Mouse (Mus musculus) CH12.LX (cell line): Measurements from ENCODE around the gene Psme4. TPM values are rescaled to one million over a fixed set of nuclear protein-coding genes. Genes with fewer than 3 reads are reported as not detected.

ENCODE experiments used
- DNase-seq: peaks from one replicate; pipeline ENCODE4 v3.0.0-alpha.2; 2013; ENCODE audit errors: extremely low read depth
- H3K27ac ChIP-seq: 2 replicates; pipeline ENCODE4 v1.5.1; 2012; ENCODE audit warnings: low read depth, mild to moderate bottlenecking, control low read depth, moderate library complexity; ENCODE audit not compliant: insufficient read depth
- H3K27me3 ChIP-seq: replicated peaks from 2 replicates; pipeline ENCODE3; 2012; ENCODE audit warnings: inconsistent platforms
- H3K36me3 ChIP-seq, 2 experiments: replicated peaks in 1 of 2; 2 replicates each; pipeline versions ENCODE3 to v1.6.1; 2012; ENCODE audit warnings: inconsistent platforms in 1 of 2, low read length in 1 of 2, mild to moderate bottlenecking in 1 of 2, mixed read lengths in 1 of 2, moderate library complexity in 1 of 2; ENCODE audit not compliant: control insufficient read depth in 1 of 2, insufficient read depth in 1 of 2
- H3K4me1 ChIP-seq, 2 experiments: 2 replicates each; pipeline ENCODE4 v1.6.1; 2012; ENCODE audit warnings: inconsistent platforms in 1 of 2, moderate library complexity in 1 of 2; ENCODE audit not compliant: insufficient read depth in 2 of 2, control insufficient read depth in 1 of 2
- H3K4me2 ChIP-seq: 2 replicates; pipeline ENCODE4 v1.6.1; 2012; ENCODE audit warnings: low read depth, mild to moderate bottlenecking, control low read depth; ENCODE audit not compliant: poor library complexity, insufficient read depth, severe bottlenecking
- H3K4me3 ChIP-seq, 3 experiments: fragments of 150-350 bp in 1 of 3; sonication (generic) in 1 of 3; replicated peaks in 1 of 3; 2 replicates each; pipeline versions ENCODE3 to v1.5.1; 2011 to 2012; ENCODE audit warnings: low read depth in 2 of 3, low read length in 2 of 3, mild to moderate bottlenecking in 2 of 3, moderate library complexity in 2 of 3, control low read depth in 1 of 3, improper control_type of control experiment in 1 of 3, inconsistent platforms in 1 of 3, mixed read lengths in 1 of 3; ENCODE audit not compliant: poor library complexity in 1 of 3
- H3K79me2 ChIP-seq: replicated peaks from 2 replicates; pipeline ENCODE4 v1.6.1; 2012; ENCODE audit warnings: mild to moderate bottlenecking, moderate library complexity; ENCODE audit not compliant: control insufficient read depth, poor library complexity, insufficient read depth, severe bottlenecking; ENCODE audit errors: extremely low read depth
- H3K9ac ChIP-seq: 2 replicates; pipeline ENCODE4 v1.6.1; 2012; ENCODE audit warnings: low read depth, mild to moderate bottlenecking, control low read depth, moderate library complexity; ENCODE audit not compliant: insufficient read depth
- H3K9me3 ChIP-seq: replicated peaks from 2 replicates; pipeline ENCODE3; 2012; ENCODE audit warnings: low read length, inconsistent platforms, mixed read lengths
- BHLHE40 ChIP-seq: IDR thresholded peaks from 2 replicates; pipeline ENCODE4 v1.6.1; 2011; ENCODE audit warnings: mild to moderate bottlenecking, low read depth, low read length, improper control_type of control experiment
- CHD1 ChIP-seq: IDR thresholded peaks from 2 replicates; pipeline ENCODE4 v1.6.1; 2012; ENCODE audit warnings: low read depth, low read length, improper control_type of control experiment, inconsistent platforms
- CHD2 ChIP-seq: IDR thresholded peaks from 2 replicates; pipeline ENCODE4 v1.6.1; 2011; ENCODE audit warnings: low read length, improper control_type of control experiment
- CTCF ChIP-seq, 2 experiments: IDR thresholded peaks in 1 of 2; conservative IDR thresholded peaks in 1 of 2; 2 replicates each; pipeline ENCODE4 v1.5.1; 2011 to 2012; ENCODE audit warnings: low read depth in 2 of 2, low read length in 2 of 2, improper control_type of control experiment in 1 of 2, inconsistent platforms in 1 of 2, mild to moderate bottlenecking in 1 of 2, moderate library complexity in 1 of 2
- EP300 ChIP-seq: IDR thresholded peaks from 2 replicates; pipeline ENCODE4 v1.6.1; 2011; ENCODE audit warnings: low read length, improper control_type of control experiment
- ETS1 ChIP-seq: conservative IDR thresholded peaks from 2 replicates; pipeline ENCODE4 v1.6.1; 2012; ENCODE audit warnings: low read depth, mild to moderate bottlenecking, inconsistent platforms, low read length, improper control_type of control experiment, moderate library complexity
- IRF4 ChIP-seq: IDR thresholded peaks from 2 replicates; pipeline ENCODE4 v1.6.1; 2014; ENCODE audit warnings: low read depth, mild to moderate bottlenecking, inconsistent platforms, low read length, improper control_type of control experiment
- KAT2A ChIP-seq: IDR thresholded peaks from 2 replicates; pipeline ENCODE4 v1.6.1; 2012; ENCODE audit warnings: low read length, improper control_type of control experiment, inconsistent platforms; ENCODE audit not compliant: insufficient replicate concordance
- MAZ ChIP-seq: IDR thresholded peaks from 2 replicates; pipeline ENCODE4 v1.6.1; 2012; ENCODE audit warnings: low read depth, mild to moderate bottlenecking, inconsistent platforms, low read length, improper control_type of control experiment, moderate library complexity
- MYC ChIP-seq: IDR thresholded peaks from 2 replicates; pipeline ENCODE4 v1.6.1; 2011; ENCODE audit warnings: low read depth, mild to moderate bottlenecking, improper control_type of control experiment, low read length
- NRF1 ChIP-seq: IDR thresholded peaks from 2 replicates; pipeline ENCODE4 v1.6.1; 2014; ENCODE audit warnings: low read depth, mild to moderate bottlenecking, inconsistent platforms, low read length, improper control_type of control experiment, moderate library complexity
- PAX5 ChIP-seq: IDR thresholded peaks from 2 replicates; pipeline ENCODE4 v1.6.1; 2012; ENCODE audit warnings: low read length, inconsistent platforms, mixed read lengths
- POLR2A ChIP-seq: IDR thresholded peaks from 2 replicates; pipeline ENCODE4 v1.6.1; 2011; ENCODE audit warnings: low read depth, mild to moderate bottlenecking, improper control_type of control experiment, low read length
- RAD21 ChIP-seq: IDR thresholded peaks from 2 replicates; pipeline ENCODE4 v1.6.1; 2011; ENCODE audit warnings: low read depth, mild to moderate bottlenecking, low read length, improper control_type of control experiment, moderate library complexity
- ZNF384 ChIP-seq: IDR thresholded peaks from 2 replicates; pipeline ENCODE4 v1.6.1; 2012; ENCODE audit warnings: low read depth, low read length, improper control_type of control experiment, inconsistent platforms
- dilution Hi-C: fragments of 300-500 bp; cut with MboI; formaldehyde crosslinking; loops from 2 replicates; pipeline ENCODE4 v1.14.3; 2020; ENCODE audit warnings: low sequenced_read_pairs; ENCODE audit not compliant: extremely low pct_unique_long_range_greater_than_20kb, extremely low pct_ligation_motif_present
- in situ Hi-C: fragments of 300-500 bp; cut with MboI; formaldehyde crosslinking; loops from 3 replicates; pipeline ENCODE4 v1.14.3; 2019; ENCODE audit warnings: low sequenced_read_pairs, low pct_ligation_motif_present, low pct_unique_long_range_greater_than_20kb, mixed read lengths
- polyA plus RNA-seq: library from polyadenylated mRNA; unstranded; fragments of >175 nt; gene quantifications from 2 replicates; pipeline ENCODE4 v1.2.1, GENCODE M21; 2012; ENCODE audit warnings: low read depth; ENCODE audit not compliant: insufficient read length
- total RNA-seq, 2 experiments: library from RNA; depleted of rRNA; stranded (reverse); fragments of 300-350 nt in 1 of 2; fragments of >200 nt in 1 of 2; gene quantifications; 2 replicates each; pipeline ENCODE4 v1.2.3; 2012 to 2014

Gene Psme4
- total and polyA plus RNA-seq, 3 experiments = 30.7 to 43.8 (median 43.1) TPM

GRCm38 (mm10) chr11:30872425-30872824, 100.9 kb downstream of the Psme4 start:
- Histone ChIP-seq H3K79me2 (no peaks in the 10 kb centered on the region), H3K4me3 (no peak overlapping the region), H3K4me2 (no peak overlapping the region), H3K9ac (no peak overlapping the region), H3K36me3 (peaks cover 11 to 49% of the 10 kb centered on the region in 2 experiments), H3K27me3 (no peaks in the 10 kb centered on the region), H3K9me3 (no peaks in the 10 kb centered on the region), H3K4me1 (no peaks in the 10 kb centered on the region), H3K27ac (no peak overlapping the region)
- no peak for DNase-seq
- in situ Hi-C loops (no loop called here), dilution Hi-C loops (no loop called here)
- TF ChIP-seq MAZ (no peak), POLR2A (no peak), CHD2 (no peak), EP300 (no peak), CHD1 (no peak)

- dilution Hi-C loops (no loop called here), in situ Hi-C loops (no loop called here)
- no peak for DNase-seq
- no peak within 1 kb of the TSS for H3K9ac ChIP-seq
- no peak for TF ChIP-seq KAT2A
- TF ChIP-seq ZNF384 = no peak
- no peaks in the 10 kb centered on the region for H3K79me2 ChIP-seq
- no peaks in the 10 kb centered on the region for H3K9me3 ChIP-seq
- H3K27ac ChIP-seq = no peak within 1 kb of the TSS
- no peaks in the 10 kb centered on the region for H3K27me3 ChIP-seq
- no peaks in the 10 kb centered on the region for H3K4me1 ChIP-seq
- no peak within 1 kb of the TSS for H3K4me2 ChIP-seq
- H3K4me3 ChIP-seq = no peak within 1 kb of the TSS
- peaks cover 0 to 10% of the 10 kb centered on the region in 2 experiments for H3K36me3 ChIP-seq
These were observed 113.8 kb downstream of the Psme4 start, which contains the start of the genes Gpr75 and Asb3 for GRCm38 (mm10) chr11:30885171-30885871. Gene Gpr75 (plus strand): TSS chr11:30885358. Gene Asb3 (plus strand): TSS chr11:30885416.

DNA sequence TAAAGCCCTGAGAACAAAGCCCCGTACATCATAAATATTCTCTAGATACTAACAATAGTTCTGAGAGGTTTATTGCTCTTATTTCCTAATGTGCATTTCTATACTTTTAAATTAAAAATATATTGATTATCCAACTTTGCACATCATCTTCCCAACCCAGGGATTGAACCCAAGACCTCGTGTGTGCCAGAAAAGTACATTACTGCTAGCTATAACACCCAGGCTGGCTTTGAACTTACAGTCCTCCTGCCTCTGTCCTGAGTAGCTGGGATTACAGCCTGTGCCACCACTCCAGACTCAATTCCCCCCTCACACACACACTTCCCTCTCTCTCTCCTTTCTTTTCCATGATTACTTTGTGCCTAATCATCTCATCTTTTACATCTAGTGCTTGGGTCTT, 116.6 kb downstream of the Psme4 start:
- H3K4me2 ChIP-seq = no peak overlapping the region
- TF ChIP-seq MYC = no peak
- no peak for TF ChIP-seq CTCF (conservative IDR thresholded peaks at IDR 0.05 in 1 of 2, IDR thresholded peaks at IDR 0.05 in 1 of 2; ENCODE audit: low read depth in 2 of 2, low read length in 2 of 2)
- TF ChIP-seq NRF1 = no peak
- no peak for TF ChIP-seq CHD2
- TF ChIP-seq ETS1 = no peak
- TF ChIP-seq RAD21 = no peak
- TF ChIP-seq IRF4 = no peak
- TF ChIP-seq PAX5 = no peak
- no peak for TF ChIP-seq EP300
- TF ChIP-seq BHLHE40 = no peak
- H3K9ac ChIP-seq = no peak overlapping the region
- H3K27me3 ChIP-seq = no peaks in the 10 kb centered on the region
- no peak overlapping the region for H3K4me3 ChIP-seq
- no peak for DNase-seq
- in situ Hi-C loops = no loop called here
- H3K27ac ChIP-seq = no peak overlapping the region
- H3K36me3 ChIP-seq = peaks cover 0 to 4% of the 10 kb centered on the region in 2 experiments
- dilution Hi-C loops = no loop called here
- no peaks in the 10 kb centered on the region for H3K4me1 ChIP-seq
- no peaks in the 10 kb centered on the region for H3K9me3 ChIP-seq
- no peaks in the 10 kb centered on the region for H3K79me2 ChIP-seq
